Comparison of ENCODE assay signal across 14 mouse cellular contexts in genomic region chr13:63530857-63531256, GRCm38 (mm10).
"Had no signal": no experiment of that assay in that cellular context is flagged by ENCODE, and none has a peak within 500 bp of the region (broad histone marks: within the 10 kb centered on the region; RNA-seq: fewer than 3 reads in every experiment).

No protein-coding gene starts in this region.

- H3K27me3 ChIP-seq: kidney, embryonic 15.5 days; limb, embryonic 15.5 days; liver, embryonic 12.5 days had no signal

- H3K9me3 ChIP-seq: kidney, embryonic 15.5 days; limb, embryonic 15.5 days; liver, embryonic 12.5 days; midbrain, embryonic 10.5 days had no signal

- H3K27ac ChIP-seq: kidney, embryonic 15.5 days; left cerebral cortex, adult 2 months; limb, embryonic 15.5 days; liver, embryonic 12.5 days; midbrain, embryonic 10.5 days had no signal

- H3K4me3 ChIP-seq: kidney, embryonic 15.5 days; left cerebral cortex, adult 2 months; limb, embryonic 15.5 days; liver, embryonic 12.5 days; midbrain, embryonic 10.5 days; myocyte had no signal

- H3K9ac ChIP-seq: kidney, embryonic 15.5 days; limb, embryonic 15.5 days; liver, embryonic 12.5 days; lung, embryonic 14.5 days had no signal

- ATAC-seq: intestine, embryonic 16.5 days; liver, embryonic 12.5 days had no signal

- H3K4me2 ChIP-seq: kidney, embryonic 15.5 days; limb, embryonic 15.5 days; liver, embryonic 12.5 days; lung, embryonic 14.5 days had no signal

- DNase-seq: kidney, adult 2 months; kidney, postnatal 14 days; lung, embryonic 14.5 days; midbrain, embryonic 14.5 days; retina, postnatal 1 day; right cerebral cortex, postnatal 4 days; spleen, adult 18-20 months had no signal
